Comparison of ENCODE assay signal across 24 mouse cellular contexts in genomic region chr6:139746758-139747479, GRCm38 (mm10).
DNase-seq lines count a peak whose midpoint lies in the region; ATAC-seq and TF ChIP-seq lines count a peak whose summit lies in the region.
"Had no signal": no experiment of that assay in that cellular context is flagged by ENCODE, and none has a peak within 500 bp of the region (broad histone marks: within the 10 kb centered on the region; RNA-seq: fewer than 3 reads in every experiment).

No protein-coding gene starts in this region.

- ATAC-seq in neural tube, embryonic 11.5 days (ENCODE audit: insufficient read depth, low FRiP score, low TSS enrichment), result peak; percentile 83
- ATAC-seq in neural tube, embryonic 15.5 days (ENCODE audit: low FRiP score), result no peak
- 0 out of 2 replicates have a peak, but pooled peaks have one; percentile 28 for ATAC-seq in hindbrain, embryonic 13.5 days (ENCODE audit: low FRiP score)
- ATAC-seq in midbrain, embryonic 16.5 days, result peak; percentile 54; the same call in 1 of the 2 replicates
- ATAC-seq in lung, postnatal 0 days, result no peak
- ATAC-seq: intestine, postnatal 0 days had no signal

- no peaks in the 10 kb centered on the region for H3K27me3 ChIP-seq in neural tube, embryonic 11.5 days (ENCODE audit: control insufficient read depth, insufficient read depth, low read length)
- no peaks in the 10 kb centered on the region for H3K27me3 ChIP-seq in neural tube, embryonic 15.5 days (replicated peaks)
- no peaks in the 10 kb centered on the region for H3K27me3 ChIP-seq in hindbrain, embryonic 13.5 days
- no peaks in the 10 kb centered on the region for H3K27me3 ChIP-seq in midbrain, embryonic 10.5 days (ENCODE audit: low read depth, poor library complexity, severe bottlenecking)
- H3K27me3 ChIP-seq in midbrain, embryonic 16.5 days (ENCODE audit: control insufficient read depth, insufficient read depth, low read depth, low read length), result no peaks in the 10 kb centered on the region
- no peaks in the 10 kb centered on the region for H3K27me3 ChIP-seq in lung, postnatal 0 days (replicated peaks; ENCODE audit: insufficient read depth, low read length)
- no peaks in the 10 kb centered on the region for H3K27me3 ChIP-seq in limb, embryonic 10.5 days (ENCODE audit: low read depth, poor library complexity, severe bottlenecking)
- H3K27me3 ChIP-seq: heart, embryonic 13.5 days; liver, embryonic 15.5 days; lung, embryonic 15.5 days had no signal

- TF ChIP-seq EP300 in lung, postnatal 0 days (IDR thresholded peaks at IDR 0.05), result no peak

- 81% methylated on average over 7 of the region's 7 CpGs for WGBS in neural tube, embryonic 11.5 days
- 52% methylated on average over 7 of the region's 7 CpGs for WGBS in neural tube, embryonic 15.5 days
- 59% methylated on average over 7 of the region's 7 CpGs for WGBS in hindbrain, embryonic 13.5 days
- WGBS in midbrain, embryonic 10.5 days, result 88% methylated on average over 7 of the region's 7 CpGs
- WGBS in midbrain, embryonic 16.5 days, result 63% methylated on average over 7 of the region's 7 CpGs
- WGBS in lung, postnatal 0 days, result 75% methylated on average over 7 of the region's 7 CpGs
- WGBS in limb, embryonic 10.5 days, result 89% methylated on average over 7 of the region's 7 CpGs

- no peak overlapping the region for H3K4me3 ChIP-seq in neural tube, embryonic 11.5 days (ENCODE audit: low read depth, low read length)
- no peak overlapping the region for H3K4me3 ChIP-seq in neural tube, embryonic 15.5 days (replicated peaks)
- no peak overlapping the region for H3K4me3 ChIP-seq in hindbrain, embryonic 13.5 days
- no peak overlapping the region for H3K4me3 ChIP-seq in midbrain, embryonic 10.5 days
- no peak overlapping the region for H3K4me3 ChIP-seq in midbrain, embryonic 16.5 days (ENCODE audit: low read depth, low read length)
- no peak overlapping the region for H3K4me3 ChIP-seq in lung, postnatal 0 days (ENCODE audit: low read depth, low read length)
- no peak overlapping the region for H3K4me3 ChIP-seq in limb, embryonic 10.5 days
- H3K4me3 ChIP-seq: embryonic facial prominence, embryonic 10.5 days; heart, embryonic 13.5 days; left cerebral cortex, adult 2 months; liver, embryonic 15.5 days; lung, embryonic 15.5 days; myocyte had no signal

- no peak overlapping the region for H3K9ac ChIP-seq in neural tube, embryonic 11.5 days (ENCODE audit: low read length)
- H3K9ac ChIP-seq in neural tube, embryonic 15.5 days (replicated peaks), result no peak overlapping the region
- no peak overlapping the region for H3K9ac ChIP-seq in hindbrain, embryonic 13.5 days
- H3K9ac ChIP-seq in midbrain, embryonic 16.5 days (ENCODE audit: low read depth, low read length), result no peak overlapping the region
- H3K9ac ChIP-seq in lung, postnatal 0 days (replicated peaks; ENCODE audit: low read depth), result no peak overlapping the region
- H3K9ac ChIP-seq: heart, embryonic 13.5 days; liver, embryonic 15.5 days; lung, embryonic 15.5 days had no signal

- no peak for TF ChIP-seq CTCF in lung, postnatal 0 days (IDR thresholded peaks at IDR 0.05)

- no peaks in the 10 kb centered on the region for H3K4me1 ChIP-seq in neural tube, embryonic 11.5 days (ENCODE audit: control insufficient read depth, insufficient read depth, low read length)
- H3K4me1 ChIP-seq in neural tube, embryonic 15.5 days, result no peaks in the 10 kb centered on the region
- H3K4me1 ChIP-seq in hindbrain, embryonic 13.5 days (replicated peaks), result peaks cover 2% of the 10 kb centered on the region
- peaks cover 3% of the 10 kb centered on the region; the same call in 1 of the 2 replicates for H3K4me1 ChIP-seq in midbrain, embryonic 10.5 days
- peaks cover 2% of the 10 kb centered on the region; the same call in 1 of the 2 replicates for H3K4me1 ChIP-seq in midbrain, embryonic 16.5 days (ENCODE audit: control insufficient read depth, insufficient read depth, low read length)
- H3K4me1 ChIP-seq in lung, postnatal 0 days (ENCODE audit: insufficient read depth, low read depth, low read length), result no peaks in the 10 kb centered on the region
- H3K4me1 ChIP-seq in limb, embryonic 10.5 days, result no peaks in the 10 kb centered on the region
- H3K4me1 ChIP-seq: embryonic facial prominence, embryonic 10.5 days; heart, embryonic 13.5 days; liver, embryonic 15.5 days; lung, embryonic 15.5 days had no signal

- no peaks in the 10 kb centered on the region for H3K9me3 ChIP-seq in neural tube, embryonic 11.5 days (ENCODE audit: control insufficient read depth, low read length)
- H3K9me3 ChIP-seq in neural tube, embryonic 15.5 days (replicated peaks), result no peaks in the 10 kb centered on the region
- no peaks in the 10 kb centered on the region for H3K9me3 ChIP-seq in hindbrain, embryonic 13.5 days
- H3K9me3 ChIP-seq in midbrain, embryonic 10.5 days (replicated peaks), result no peaks in the 10 kb centered on the region
- no peaks in the 10 kb centered on the region for H3K9me3 ChIP-seq in midbrain, embryonic 16.5 days (replicated peaks; ENCODE audit: control insufficient read depth, low read length, poor library complexity, severe bottlenecking)
- no peaks in the 10 kb centered on the region for H3K9me3 ChIP-seq in lung, postnatal 0 days (ENCODE audit: low read length)
- no peaks in the 10 kb centered on the region for H3K9me3 ChIP-seq in limb, embryonic 10.5 days (replicated peaks)
- H3K9me3 ChIP-seq: embryonic facial prominence, embryonic 10.5 days; heart, embryonic 13.5 days; lung, embryonic 15.5 days had no signal

- H3K27ac ChIP-seq in neural tube, embryonic 11.5 days (ENCODE audit: low read depth, low read length), result no peak overlapping the region
- H3K27ac ChIP-seq in neural tube, embryonic 15.5 days (replicated peaks), result no peak overlapping the region
- no peak overlapping the region for H3K27ac ChIP-seq in hindbrain, embryonic 13.5 days
- no peak overlapping the region for H3K27ac ChIP-seq in midbrain, embryonic 10.5 days (replicated peaks)
- H3K27ac ChIP-seq in midbrain, embryonic 16.5 days (ENCODE audit: low read length), result no peak overlapping the region
- H3K27ac ChIP-seq in lung, postnatal 0 days (ENCODE audit: low read length), result no peak overlapping the region
- H3K27ac ChIP-seq in limb, embryonic 10.5 days, result no peak overlapping the region
- H3K27ac ChIP-seq: embryonic facial prominence, embryonic 10.5 days; heart, embryonic 13.5 days; left cerebral cortex, adult 2 months; liver, embryonic 15.5 days; lung, embryonic 15.5 days had no signal

- no peaks in the 10 kb centered on the region for H3K36me3 ChIP-seq in neural tube, embryonic 11.5 days (ENCODE audit: control insufficient read depth, insufficient read depth, low read length)
- H3K36me3 ChIP-seq in neural tube, embryonic 15.5 days, result no peaks in the 10 kb centered on the region
- no peaks in the 10 kb centered on the region for H3K36me3 ChIP-seq in hindbrain, embryonic 13.5 days
- H3K36me3 ChIP-seq in midbrain, embryonic 10.5 days, result no peaks in the 10 kb centered on the region
- no peaks in the 10 kb centered on the region for H3K36me3 ChIP-seq in midbrain, embryonic 16.5 days (ENCODE audit: control insufficient read depth, insufficient read depth, low read length)
- no peaks in the 10 kb centered on the region for H3K36me3 ChIP-seq in lung, postnatal 0 days (ENCODE audit: insufficient read depth, low read length)
- H3K36me3 ChIP-seq in limb, embryonic 10.5 days, result no peaks in the 10 kb centered on the region
- H3K36me3 ChIP-seq: embryonic facial prominence, embryonic 10.5 days; heart, embryonic 13.5 days; lung, embryonic 15.5 days had no signal

- DNase-seq in neural tube, embryonic 11.5 days (ENCODE audit: low spot score), result peak; percentile 50
- DNase-seq in midbrain, embryonic 10.5 days (ENCODE audit: low spot score), result peak; percentile 17
- no peak for DNase-seq in lung, postnatal 0 days (ENCODE audit: low spot score)
- no peak for DNase-seq in limb, embryonic 10.5 days (ENCODE audit: low spot score)
- DNase-seq in cerebellum, adult 18-20 months, result no peak
- DNase-seq: adrenal gland, adult 2 months; cerebellum, adult 8-10 months; heart, adult 11 months; heart, postnatal 14 days; kidney, postnatal 25 days; left cerebral cortex, postnatal 4 days; liver; lung, postnatal 4 days; thymus, postnatal 14 days had no signal

- no peak overlapping the region for H3K4me2 ChIP-seq in neural tube, embryonic 11.5 days (ENCODE audit: low read depth)
- H3K4me2 ChIP-seq in neural tube, embryonic 15.5 days, result no peak overlapping the region
- H3K4me2 ChIP-seq in hindbrain, embryonic 13.5 days, result no peak overlapping the region
- no peak overlapping the region for H3K4me2 ChIP-seq in midbrain, embryonic 16.5 days (ENCODE audit: low read length)
- H3K4me2 ChIP-seq in lung, postnatal 0 days (replicated peaks; ENCODE audit: low read depth, low read length), result no peak overlapping the region
- H3K4me2 ChIP-seq: heart, embryonic 13.5 days; liver, embryonic 15.5 days; lung, embryonic 15.5 days had no signal

Comparison
In these comparisons a context has a peak if more than half of its experiments do, and no peak if none do; other contexts are left out.
1. ATAC-seq: peak in neural tube, embryonic 11.5 days (single experiment), hindbrain, embryonic 13.5 days (single experiment) and midbrain, embryonic 16.5 days (single experiment); none in neural tube, embryonic 15.5 days (single experiment) and lung, postnatal 0 days (single experiment).
2. DNase-seq: peak in neural tube, embryonic 11.5 days (single experiment) and midbrain, embryonic 10.5 days (single experiment); none in lung, postnatal 0 days (single experiment), limb, embryonic 10.5 days (single experiment) and cerebellum, adult 18-20 months (0 of 2).